Mouse (Mus musculus) limb, embryonic 11.5 days (tissue): Measurements from ENCODE around the gene Mansc1. TPM values are rescaled to one million over a fixed set of nuclear protein-coding genes. Genes with fewer than 3 reads are reported as not detected.

Experiments
- ATAC-seq: fragments of 200-750 bp; cut with Nextera tagmentation; 2 replicates; pipeline ENCODE4 v1.8.0; 2017; ENCODE audit warnings: low read depth; ENCODE audit not compliant: insufficient number of reproducible peaks, low FRiP score, low TSS enrichment
- DNase-seq: peaks from one replicate; pipeline ENCODE4 v3.0.0-alpha.2; 2015; ENCODE audit warnings: low spot score
- H3K27ac ChIP-seq: fragments of 300-500 bp; sonication (generic); replicated peaks from 2 replicates; pipeline ENCODE4 v1.5.1; 2014; ENCODE audit warnings: low read depth, mild to moderate bottlenecking, low read length
- H3K27me3 ChIP-seq: fragments of 300-500 bp; sonication (generic); 2 replicates; pipeline ENCODE4 v1.6.1; 2014; ENCODE audit warnings: mild to moderate bottlenecking, low read length, mixed read lengths; ENCODE audit not compliant: control insufficient read depth, insufficient read depth
- H3K36me3 ChIP-seq: fragments of 300-500 bp; sonication (generic); 2 replicates; pipeline ENCODE4 v1.6.1; 2014; ENCODE audit warnings: mild to moderate bottlenecking, low read length, moderate library complexity, mixed read lengths; ENCODE audit not compliant: control insufficient read depth, insufficient read depth
- H3K4me1 ChIP-seq: fragments of 300-500 bp; sonication (generic); 2 replicates; pipeline ENCODE4 v1.6.1; 2014; ENCODE audit warnings: low read length, mixed read lengths; ENCODE audit not compliant: control insufficient read depth, insufficient read depth
- H3K4me2 ChIP-seq: fragments of 300-500 bp; sonication (generic); 2 replicates; pipeline ENCODE4 v1.6.1; 2014; ENCODE audit warnings: low read depth, mild to moderate bottlenecking, moderate library complexity; ENCODE audit not compliant: severe bottlenecking
- H3K4me3 ChIP-seq: fragments of 300-500 bp; sonication (generic); 2 replicates; pipeline ENCODE4 v1.5.1; 2014; ENCODE audit warnings: low read depth, low read length
- H3K9ac ChIP-seq: fragments of 300-500 bp; sonication (generic); 2 replicates; pipeline ENCODE4 v1.6.1; 2014; ENCODE audit warnings: mild to moderate bottlenecking, low read length
- H3K9me3 ChIP-seq: fragments of 300-500 bp; sonication (generic); 2 replicates; pipeline ENCODE4 v1.6.1; 2016; ENCODE audit warnings: low read length; ENCODE audit not compliant: control insufficient read depth
- WGBS: fragments of 180-500 bp; shearing (Covaris S2); extraction: QIAGEN DNeasy Blood & Tissue Kit; methylation state at CpG from one replicate; pipeline ENCODE4 v1.1.7; 2014; 5-methylcytosine and 5-hydroxymethylcytosine counted together
- polyA plus RNA-seq: library from polyadenylated mRNA; unstranded; fragments of >200 nt; fragmentation: Nextera tagmentation; extraction: Ambion mirVana; gene quantifications from 2 replicates; pipeline ENCODE4 v1.2.1, GENCODE M21; 2014

Gene Mansc1
- polyA plus RNA-seq, 1 experiment from 2014 or later, result 0.33 TPM

DNA sequence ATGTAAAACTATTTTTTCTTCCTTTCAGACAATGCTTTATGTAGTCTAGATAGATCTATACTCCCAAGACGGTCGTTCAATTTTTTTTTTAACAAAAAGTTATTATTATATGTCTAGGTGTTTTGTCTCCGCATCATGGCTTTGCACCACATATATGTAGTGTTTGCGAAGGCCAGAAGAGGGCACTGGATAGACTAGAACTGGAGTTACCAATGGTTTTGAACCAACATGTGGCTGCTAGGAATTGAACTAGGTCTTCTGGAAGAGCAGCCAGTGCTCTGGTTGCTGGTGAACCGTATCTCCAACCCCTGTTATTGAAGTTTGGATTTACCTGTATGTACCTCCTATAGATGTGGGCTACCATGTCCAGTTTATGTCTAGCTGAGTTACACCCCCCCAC, 11.0 kb upstream of the Mansc1 start:
- Histone ChIP-seq H3K4me1 (peaks cover 2% of the 10 kb centered on the region; the same call in 1 of the 2 replicates), H3K4me3 (no peak overlapping the region), H3K9ac (no peak overlapping the region), H3K9me3 (no peaks in the 10 kb centered on the region), H3K4me2 (no peak overlapping the region), H3K27me3 (no peaks in the 10 kb centered on the region), H3K36me3 (no peaks in the 10 kb centered on the region), H3K27ac (no peak overlapping the region)
- ATAC-seq (no peak), DNase-seq (no peak)
- WGBS, result 95% methylated on average over 5 of the region's 5 CpGs

DNA sequence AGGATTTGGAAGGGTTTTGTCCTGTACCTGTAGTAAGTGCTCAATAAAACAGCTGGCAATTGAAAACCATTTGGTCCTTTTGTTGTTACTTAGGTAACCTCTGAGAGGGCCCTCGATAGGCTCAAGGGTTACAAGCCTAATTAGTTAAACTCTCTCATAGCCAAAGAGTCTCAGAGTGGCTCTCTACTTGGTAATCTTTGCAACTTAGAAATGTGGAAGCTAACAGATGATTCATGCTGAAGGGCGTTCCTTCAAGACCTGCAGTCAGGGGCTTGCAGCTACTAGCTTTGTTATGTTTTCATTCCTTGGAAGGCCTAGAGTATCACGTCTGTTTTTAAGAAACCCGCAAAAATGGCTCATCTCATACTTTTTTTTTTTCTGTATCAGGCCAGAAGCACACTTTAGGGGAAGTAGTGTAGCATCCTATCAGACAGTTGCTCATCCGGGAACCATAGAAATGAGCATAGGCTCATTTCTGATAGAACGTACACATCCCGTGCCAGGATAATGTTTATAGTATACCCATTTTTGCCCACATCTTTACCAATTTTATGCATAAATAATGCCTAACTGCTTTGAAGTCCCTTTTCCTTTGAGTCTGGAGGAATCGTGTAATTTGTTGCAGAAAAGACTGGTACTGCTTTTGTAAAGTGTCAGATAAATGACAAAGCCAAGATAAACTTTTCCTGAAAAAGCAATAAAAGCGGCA, 9.6 kb upstream of the Mansc1 start:
- Histone ChIP-seq H3K27me3 (no peaks in the 10 kb centered on the region), H3K4me3 (peak overlapping the region; percentile 87; the same call in 1 of the 2 replicates), H3K4me2 (peak overlapping the region; percentile 73; the same call in 1 of the 2 replicates), H3K36me3 (no peaks in the 10 kb centered on the region), H3K27ac (no peak overlapping the region), H3K9me3 (no peaks in the 10 kb centered on the region), H3K9ac (no peak overlapping the region; the same call in 1 of the 2 replicates), H3K4me1 (no peaks in the 10 kb centered on the region)
- ATAC-seq (no peak), DNase-seq (no peak)
- WGBS, result 75% methylated on average over 9 of the region's 9 CpGs

DNA sequence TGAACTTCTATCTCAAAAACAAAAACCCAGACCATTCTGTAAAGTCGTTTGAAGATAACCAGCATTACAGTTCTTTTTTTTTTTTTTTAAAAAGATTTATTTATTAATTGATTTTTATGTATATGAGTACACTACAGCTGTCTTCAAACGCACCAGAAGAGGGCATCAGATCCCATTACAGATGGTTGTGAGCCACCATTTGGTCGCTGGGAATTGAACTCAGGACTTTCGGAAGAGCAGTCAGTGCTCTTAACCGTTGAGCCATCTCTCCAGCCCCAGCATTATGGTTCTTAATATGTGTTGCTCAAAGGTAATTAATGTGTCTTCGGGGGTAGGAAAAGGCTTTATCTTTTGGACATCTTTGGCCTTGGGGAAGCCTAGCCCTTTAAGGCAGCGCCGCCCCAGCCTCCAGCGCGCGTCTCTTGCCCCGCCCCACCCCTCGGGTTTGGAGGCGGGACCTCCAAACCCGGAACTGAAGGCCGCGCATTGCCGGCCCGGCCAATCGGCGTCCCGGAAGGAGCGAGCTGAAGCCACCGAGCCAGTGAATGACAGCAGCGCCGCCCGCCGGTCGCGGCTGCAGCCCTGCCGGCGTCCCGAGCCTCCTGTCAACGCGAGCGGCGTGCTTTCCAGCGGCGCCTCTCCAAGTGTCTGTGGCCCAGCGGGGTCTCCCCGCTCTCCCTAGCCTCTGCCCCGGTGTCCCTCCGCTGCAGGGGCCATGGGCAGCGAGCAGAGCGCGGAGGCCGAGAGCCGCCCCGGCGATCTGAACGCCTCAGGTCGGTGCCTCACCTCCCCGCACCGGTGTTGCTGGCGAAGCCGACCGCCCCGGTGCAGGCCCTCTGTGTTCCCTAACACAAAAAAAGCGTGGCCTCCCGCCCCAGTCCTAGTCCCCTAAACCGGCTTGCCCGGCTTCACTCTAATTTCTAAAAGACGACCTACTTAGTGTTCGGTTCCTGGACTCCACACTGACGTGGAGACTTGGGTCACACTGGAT, 8.5 kb upstream of the Mansc1 start:
- no peak overlapping the region for H3K27ac ChIP-seq
- peak; percentile 94 for DNase-seq

GRCm38 (mm10) chr6:134639900-134640299, 7.6 kb upstream of the Mansc1 start:
- no peak for DNase-seq
- H3K27ac ChIP-seq, result no peak overlapping the region
- H3K9me3 ChIP-seq, result no peaks in the 10 kb centered on the region
- no peak overlapping the region for H3K4me2 ChIP-seq
- no peaks in the 10 kb centered on the region for H3K36me3 ChIP-seq
- no peak for ATAC-seq
- H3K9ac ChIP-seq, result no peak overlapping the region
- H3K4me3 ChIP-seq, result no peak overlapping the region
- H3K4me1 ChIP-seq, result no peaks in the 10 kb centered on the region
- WGBS, result 100% methylated on average over 1 of the region's 1 CpGs
- H3K27me3 ChIP-seq, result no peaks in the 10 kb centered on the region

More for the DNA sequence above, 8.5 kb upstream of the Mansc1 start:
- peak overlapping the region; percentile 71 for H3K9ac ChIP-seq
- H3K9me3 ChIP-seq, result no peaks in the 10 kb centered on the region
- no peaks in the 10 kb centered on the region for H3K4me1 ChIP-seq
- peak overlapping the region; percentile 87 for H3K4me3 ChIP-seq
- H3K36me3 ChIP-seq, result no peaks in the 10 kb centered on the region
- no peaks in the 10 kb centered on the region for H3K27me3 ChIP-seq
- peak overlapping the region; percentile 73 for H3K4me2 ChIP-seq
- 1% methylated on average over 65 of the region's 65 CpGs for WGBS
- ATAC-seq, result peak; percentile 97

GRCm38 (mm10) chr6:134639210-134639609, 6.9 kb upstream of the Mansc1 start, which contains the start of gene Borcs5:
TSS of gene Borcs5 (plus strand) at chr6:134639510.
- ATAC-seq, result no peak
- 91% methylated on average over 3 of the region's 3 CpGs for WGBS

DNA sequence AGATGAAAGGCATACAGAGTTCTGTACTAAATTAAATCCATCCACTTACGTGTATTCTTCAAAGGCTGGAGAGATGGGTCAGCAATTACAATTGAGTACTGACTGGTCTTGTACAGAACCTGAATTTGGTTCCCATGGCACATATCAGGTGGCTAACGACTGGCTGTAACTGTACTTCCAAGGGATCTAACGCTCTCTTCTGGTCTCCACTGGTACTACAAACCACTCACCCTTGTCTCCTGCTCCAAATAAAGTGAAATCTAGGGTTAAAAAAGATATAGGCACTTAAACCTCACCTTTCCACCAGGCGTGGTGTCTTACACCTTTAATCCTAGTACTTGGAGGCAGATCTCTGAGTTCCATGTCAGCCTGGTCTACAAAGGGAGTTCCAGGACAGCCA, 4.2 kb upstream of the Mansc1 start:
- no peaks in the 10 kb centered on the region for H3K4me1 ChIP-seq
- DNase-seq (no peak), ATAC-seq (no peak)
- H3K9me3 ChIP-seq, result no peaks in the 10 kb centered on the region
- H3K27me3 ChIP-seq, result peaks cover 12% of the 10 kb centered on the region
- H3K4me2 ChIP-seq, result no peak overlapping the region
- H3K9ac ChIP-seq, result no peak overlapping the region
- WGBS, result 50% methylated on average over 4 of the region's 4 CpGs
- no peak overlapping the region for H3K4me3 ChIP-seq
- H3K27ac ChIP-seq, result no peak overlapping the region
- no peaks in the 10 kb centered on the region for H3K36me3 ChIP-seq

More at GRCm38 (mm10) chr6:134639210-134639609, 6.9 kb upstream of the Mansc1 start, which contains the start of gene Borcs5:
- no peaks in the 10 kb centered on the region for H3K36me3 ChIP-seq
- no peak within 1 kb of the TSS for H3K9ac ChIP-seq
- no peaks in the 10 kb centered on the region for H3K9me3 ChIP-seq
- H3K27ac ChIP-seq, result no peak within 1 kb of the TSS
- no peak for DNase-seq
- no peak within 1 kb of the TSS for H3K4me2 ChIP-seq
- no peaks in the 10 kb centered on the region for H3K27me3 ChIP-seq
- H3K4me1 ChIP-seq, result no peaks in the 10 kb centered on the region
- H3K4me3 ChIP-seq, result no peak within 1 kb of the TSS

GRCm38 (mm10) chr6:134633553-134633952, 1.3 kb upstream of the Mansc1 start:
- H3K27me3 ChIP-seq, result peaks cover 12% of the 10 kb centered on the region
- no peak overlapping the region for H3K4me3 ChIP-seq
- no peaks in the 10 kb centered on the region for H3K9me3 ChIP-seq
- H3K9ac ChIP-seq, result no peak overlapping the region
- H3K4me1 ChIP-seq, result no peaks in the 10 kb centered on the region
- H3K36me3 ChIP-seq, result no peaks in the 10 kb centered on the region
- H3K27ac ChIP-seq, result no peak overlapping the region
- 89% methylated on average over 8 of the region's 8 CpGs for WGBS
- H3K4me2 ChIP-seq, result no peak overlapping the region
- no peak for DNase-seq
- ATAC-seq, result no peak

DNA sequence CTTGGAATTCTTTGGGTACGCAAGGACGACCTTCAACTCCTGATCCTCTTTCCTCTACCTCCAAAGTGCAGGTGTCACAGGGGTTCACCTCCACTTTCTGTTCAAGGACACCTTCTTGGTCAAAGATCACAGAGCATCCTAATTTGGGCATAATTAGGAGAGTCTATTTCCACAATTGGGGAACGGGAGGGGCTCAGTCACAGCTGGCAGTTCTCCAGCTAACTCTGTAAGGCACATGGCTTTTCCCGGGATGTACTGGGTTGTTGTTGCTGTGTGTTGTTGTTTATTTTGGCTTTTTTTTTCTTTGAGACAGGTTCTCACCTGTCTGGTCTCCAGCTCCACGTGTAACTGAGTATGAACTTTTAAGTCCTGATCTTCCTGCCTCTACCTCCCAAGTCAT, 468 bp upstream of the Mansc1 start:
- Histone ChIP-seq H3K4me1 (no peaks in the 10 kb centered on the region), H3K9me3 (no peaks in the 10 kb centered on the region), H3K9ac (no peak overlapping the region), H3K4me3 (peak overlapping the region; percentile 47; the same call in 1 of the 2 replicates), H3K27me3 (peaks cover 12% of the 10 kb centered on the region), H3K36me3 (no peaks in the 10 kb centered on the region), H3K27ac (no peak overlapping the region), H3K4me2 (peak overlapping the region; percentile 94; the same call in 1 of the 2 replicates)
- no peak for ATAC-seq
- no peak for DNase-seq
- 38% methylated on average over 5 of the region's 5 CpGs for WGBS
